Mouse (Mus musculus) cerebellum, postnatal 36 days (tissue): ENCODE measurements at regions not wholly inside any gene's neighbourhood (a gene's known extent, or its start where the extent isn't known, plus 50 kb on each side); places are given as distances from the start of the nearest gene placed in this dataset.

Source experiments
- DNase-seq, 2 experiments: peaks; one replicate each; pipeline ENCODE4 v3.0.0; 2021 to 2022; ENCODE audit warnings: mixed read lengths in 2 of 2

DNA sequence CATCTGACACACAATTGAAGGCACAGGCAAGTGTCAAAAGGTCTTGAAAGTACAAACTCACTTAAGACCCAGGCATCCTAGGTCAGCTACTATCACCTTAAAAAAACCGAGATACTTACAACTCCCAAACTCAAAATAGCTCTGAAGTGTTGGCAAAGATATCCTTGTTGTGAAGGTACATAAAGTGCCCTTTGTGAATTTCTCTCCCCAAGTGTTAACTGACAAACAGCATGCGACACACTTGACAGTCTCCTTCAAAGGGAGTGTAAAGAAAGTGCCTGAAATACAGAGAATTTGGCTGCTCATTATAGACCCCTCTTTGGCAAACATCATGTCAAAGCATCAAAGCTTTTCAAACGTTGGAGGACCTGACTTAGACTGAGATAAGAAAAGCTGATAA is 2634.2 kb downstream of the 9330182O14Rik start:
- DNase-seq, result no peak

GRCm38 (mm10) chr15:42779903-42780302 is 2645.7 kb downstream of the 9330182O14Rik start:
- no peak for DNase-seq

DNA sequence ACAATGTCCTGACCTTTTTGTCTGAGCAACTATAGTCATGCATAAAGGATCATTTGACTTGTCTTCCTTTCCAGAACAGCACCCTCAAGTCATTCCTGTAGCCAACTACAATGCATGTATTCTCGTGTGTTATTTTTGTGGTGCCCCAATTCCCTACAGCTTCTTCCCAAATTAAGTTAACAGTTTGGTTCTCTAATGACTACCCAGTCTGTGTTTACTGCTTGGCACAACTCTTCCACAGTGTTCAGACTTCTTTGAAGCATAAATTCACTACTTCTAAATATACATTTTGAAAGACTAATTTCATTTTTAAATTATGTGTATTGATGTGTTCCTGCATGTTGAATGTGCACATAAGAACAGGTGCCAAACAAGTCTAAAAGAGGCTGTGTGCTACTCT is 2667.1 kb downstream of the 9330182O14Rik start:
- DNase-seq, result no peak

- no peak for DNase-seq
Measured at GRCm38 (mm10) chr15:42810871-42811490, 2676.8 kb downstream of the 9330182O14Rik start.

- no peak for DNase-seq
Measured at GRCm38 (mm10) chr15:42815026-42815724, 2681.0 kb downstream of the 9330182O14Rik start.

GRCm38 (mm10) chr15:42838839-42839238 is 2704.7 kb downstream of the 9330182O14Rik start:
- no peak for DNase-seq

DNA sequence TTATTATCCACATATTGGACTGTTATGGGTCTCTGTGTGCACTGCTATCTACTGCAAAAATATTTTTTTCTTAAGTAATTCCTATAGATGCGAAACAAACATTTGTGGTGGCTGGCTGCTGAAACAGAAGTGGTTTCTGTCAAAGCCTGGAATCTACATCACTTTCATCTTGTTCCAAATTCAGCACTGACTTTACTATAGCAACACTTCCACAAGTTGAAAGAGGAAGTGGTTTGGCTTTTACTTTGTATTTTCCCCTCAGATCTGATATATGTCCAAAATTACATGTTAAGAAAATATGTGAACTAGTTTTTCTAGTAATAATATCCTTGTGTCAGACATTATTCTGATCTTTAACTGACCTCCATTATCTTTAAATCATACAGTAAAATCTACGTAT is 2715.8 kb downstream of the 9330182O14Rik start:
- DNase-seq, result no peak

- no peak for DNase-seq
Measured at GRCm38 (mm10) chr15:42872491-42872890, 2738.3 kb downstream of the 9330182O14Rik start.

DNA sequence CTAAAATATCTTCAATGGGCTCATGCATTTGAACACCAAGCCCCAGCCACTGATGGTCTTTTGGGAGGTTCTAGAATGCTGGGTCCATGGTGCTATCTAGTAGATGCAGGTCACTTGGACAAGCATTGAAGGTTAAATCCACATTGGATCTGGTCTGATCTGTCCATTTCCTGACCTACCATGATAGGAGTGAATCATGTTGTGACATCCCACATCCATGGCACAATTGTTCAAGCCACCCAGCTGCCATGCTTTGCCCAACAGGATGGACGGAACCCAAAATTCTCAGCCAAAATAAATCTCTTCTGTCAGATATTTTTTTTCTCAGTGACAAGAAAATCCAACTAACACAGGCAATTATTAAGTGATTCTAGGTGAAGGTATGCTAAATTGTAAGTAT is 2760.4 kb downstream of the 9330182O14Rik start:
- no peak for DNase-seq

DNA sequence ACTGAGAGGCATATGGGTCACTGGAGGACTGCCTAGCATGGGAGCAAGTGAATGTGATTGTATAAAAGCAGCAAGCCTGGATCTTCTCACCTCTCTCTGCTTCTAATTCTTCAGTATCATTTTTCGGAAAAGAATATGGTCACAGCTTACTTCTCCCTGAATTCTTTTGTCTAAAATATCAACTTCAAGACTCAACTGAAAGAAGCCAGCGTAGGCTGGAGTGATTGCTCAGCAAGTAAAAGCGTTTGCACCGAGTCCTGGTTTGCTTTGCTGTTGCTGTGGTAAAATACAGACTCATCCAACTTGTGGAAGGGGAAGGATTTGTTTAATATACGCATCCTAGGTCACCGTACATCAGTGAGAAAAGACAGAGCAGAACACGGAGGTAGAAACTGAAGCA is 2765.9 kb downstream of the 9330182O14Rik start:
- DNase-seq, result no peak

- DNase-seq, result no peak
Measured at GRCm38 (mm10) chr15:42901782-42902181, 2767.6 kb downstream of the 9330182O14Rik start.

DNA sequence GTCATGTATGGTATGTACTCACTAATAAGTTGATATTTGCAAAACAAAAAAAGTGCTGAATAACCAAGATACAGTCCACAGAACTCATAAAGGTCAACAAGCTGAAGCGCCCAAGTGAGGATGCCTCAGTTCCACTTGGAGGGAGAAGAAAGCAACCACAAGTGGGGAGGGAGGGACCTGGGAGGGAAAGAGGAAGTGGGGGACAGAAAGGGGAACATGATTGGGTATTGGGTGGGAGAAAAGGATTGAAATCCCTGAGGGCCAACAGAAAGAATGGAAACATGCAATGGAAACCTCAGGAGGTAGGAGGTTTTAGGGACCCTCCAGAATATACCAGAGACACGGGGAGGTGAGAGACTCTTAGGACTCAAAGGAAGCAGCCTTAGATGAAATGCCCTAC is 2777.2 kb downstream of the 9330182O14Rik start:
- no peak for DNase-seq

DNA sequence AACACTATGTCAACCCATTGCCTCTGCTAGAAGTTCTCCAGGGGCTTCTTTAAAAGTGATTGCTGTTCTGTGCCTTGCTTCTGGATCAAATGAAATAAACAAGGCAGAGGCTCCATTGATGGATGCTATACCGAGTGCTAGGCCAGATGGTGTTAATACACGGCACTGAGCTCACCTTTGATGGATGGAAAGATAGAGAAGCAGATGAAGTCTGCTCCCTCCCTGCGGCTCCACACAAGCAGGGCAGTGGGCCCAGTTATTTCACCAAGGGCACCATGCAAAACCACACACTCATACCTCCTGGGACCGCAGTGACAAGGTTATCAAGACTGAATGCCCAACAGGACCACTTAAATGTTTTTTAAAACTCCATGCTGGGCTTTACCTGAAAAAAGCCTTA is 2778.7 kb downstream of the 9330182O14Rik start:
- DNase-seq, result no peak

DNA sequence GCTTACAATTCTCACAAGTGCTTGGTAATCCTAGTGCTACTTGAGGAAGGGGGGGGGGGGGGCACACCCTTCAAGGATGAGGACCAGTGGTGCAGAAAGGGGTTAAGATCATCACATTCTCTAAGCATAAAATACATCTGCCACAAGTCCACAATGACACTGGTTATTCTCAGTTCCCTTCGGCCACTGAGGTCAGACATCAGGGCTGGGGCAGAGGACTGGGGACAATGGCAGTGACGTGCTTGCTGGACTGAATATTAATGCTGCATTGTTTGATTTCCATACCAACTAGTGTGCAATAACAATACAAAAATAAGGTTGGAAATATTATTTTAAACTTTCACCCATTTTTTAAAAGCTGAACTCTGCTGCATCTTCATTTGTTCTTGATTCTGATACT is 2779.1 kb downstream of the 9330182O14Rik start:
- no peak for DNase-seq

GRCm38 (mm10) chr15:42914099-42914498 is 2779.9 kb downstream of the 9330182O14Rik start:
- DNase-seq, result peak; percentile 57 to 78

DNA sequence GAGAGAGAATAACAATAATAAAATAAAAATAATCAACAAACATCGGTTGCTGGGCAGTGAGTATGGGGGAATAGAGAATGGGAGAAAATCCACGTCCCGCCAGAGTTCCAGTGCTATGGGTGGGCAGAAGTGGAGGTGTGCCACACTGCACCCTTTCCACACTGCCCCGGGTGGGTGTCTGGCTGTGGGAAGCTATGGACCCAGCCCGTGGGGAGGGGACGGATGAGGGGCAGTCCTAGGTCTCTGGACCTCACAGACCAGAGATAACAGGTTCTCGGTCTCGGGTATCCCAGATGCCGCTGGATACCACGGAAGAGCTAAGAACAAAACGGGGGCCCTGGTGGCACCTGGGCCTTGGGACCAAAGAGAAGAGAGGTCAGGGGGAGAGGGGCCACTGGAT is 2781.0 kb downstream of the 9330182O14Rik start:
- no peak for DNase-seq

DNA sequence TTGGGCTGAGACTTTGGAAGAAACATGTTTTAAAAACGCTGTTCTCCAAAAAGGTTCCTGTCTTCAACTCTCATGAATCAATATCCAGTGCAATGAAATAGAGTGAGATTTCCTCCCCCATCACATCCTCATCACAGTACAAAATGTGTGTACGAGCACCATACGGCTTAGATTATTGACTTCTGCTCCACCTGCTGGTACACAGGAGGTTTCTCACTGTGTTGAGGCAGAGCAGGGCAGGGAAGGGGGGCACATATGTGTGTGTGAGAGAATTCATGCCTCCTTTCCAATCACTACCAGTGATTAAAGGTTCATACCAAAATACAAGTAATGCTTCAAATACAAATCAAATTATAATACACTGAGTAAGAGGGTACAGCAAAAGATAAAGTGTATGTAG is 2787.5 kb downstream of the 9330182O14Rik start:
- DNase-seq, result no peak

DNA sequence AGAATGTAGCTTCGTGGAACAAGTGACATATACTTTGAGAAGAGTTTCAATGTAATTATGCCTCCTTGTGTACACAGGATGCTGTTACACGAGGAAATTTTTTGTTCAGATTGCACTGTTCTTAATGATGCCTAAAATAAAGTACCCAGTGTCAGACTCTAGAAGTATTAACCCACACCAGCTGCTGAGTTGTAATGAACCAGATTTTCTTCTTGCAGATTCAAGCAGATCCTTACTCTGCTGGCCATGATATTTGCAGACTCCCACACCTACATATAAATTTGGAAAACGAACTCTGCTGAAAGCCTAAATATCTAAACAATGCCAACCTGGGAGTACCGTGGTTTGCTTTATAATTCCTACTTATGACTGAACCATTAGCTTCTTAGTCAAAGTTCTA is 2794.2 kb downstream of the 9330182O14Rik start:
- DNase-seq, result no peak

GRCm38 (mm10) chr15:42944610-42945009 is 2810.4 kb downstream of the 9330182O14Rik start:
- no peak for DNase-seq

DNA sequence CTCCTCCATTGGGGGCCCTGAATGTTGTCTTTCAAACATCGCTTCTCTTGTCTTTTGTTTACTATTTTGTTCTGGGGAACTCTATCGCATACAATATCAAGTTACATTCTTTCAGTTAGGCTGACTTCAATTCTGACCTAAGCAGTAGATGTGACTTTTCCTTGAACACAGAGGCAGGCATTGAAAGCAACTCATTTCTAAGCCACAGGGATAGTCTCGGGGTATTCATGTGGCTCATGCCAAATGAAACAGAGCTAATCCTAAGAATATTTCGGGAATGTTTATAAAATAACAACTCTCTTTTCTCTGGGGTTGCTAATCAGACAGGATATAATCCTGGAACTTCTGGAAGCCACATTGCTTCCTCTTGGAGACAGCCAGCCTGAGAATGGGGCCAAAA is 2821.0 kb downstream of the 9330182O14Rik start:
- DNase-seq, result no peak

DNA sequence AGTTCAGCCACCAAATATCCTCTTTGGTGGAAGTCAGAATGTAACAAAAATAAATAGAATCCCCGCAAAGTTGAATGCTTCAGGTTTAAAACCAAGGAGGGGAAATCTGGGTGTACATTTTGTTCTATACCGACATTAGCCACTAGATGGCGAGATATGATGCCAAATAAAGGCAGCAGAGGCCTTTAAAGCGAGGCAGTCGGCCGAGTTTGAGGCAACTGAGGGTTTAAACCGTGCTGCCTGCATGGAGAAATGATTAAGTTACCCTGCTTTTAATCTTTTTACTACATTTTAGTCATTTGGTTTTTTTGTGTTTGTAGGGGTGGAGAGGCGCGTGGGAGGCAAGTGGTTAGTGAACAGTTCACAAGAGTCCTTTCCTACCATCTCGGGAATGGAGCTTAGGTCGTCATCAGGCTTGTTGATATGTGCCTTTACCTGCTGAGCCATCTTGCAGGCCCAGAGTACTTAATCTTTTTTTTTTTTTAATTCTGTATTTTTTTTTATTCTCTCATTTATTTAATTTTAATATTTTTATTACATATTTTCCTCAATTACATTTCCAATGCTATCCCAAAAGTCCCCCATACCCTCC is 2828.7 kb downstream of the 9330182O14Rik start:
- peak; percentile 31 to 61 for DNase-seq

DNA sequence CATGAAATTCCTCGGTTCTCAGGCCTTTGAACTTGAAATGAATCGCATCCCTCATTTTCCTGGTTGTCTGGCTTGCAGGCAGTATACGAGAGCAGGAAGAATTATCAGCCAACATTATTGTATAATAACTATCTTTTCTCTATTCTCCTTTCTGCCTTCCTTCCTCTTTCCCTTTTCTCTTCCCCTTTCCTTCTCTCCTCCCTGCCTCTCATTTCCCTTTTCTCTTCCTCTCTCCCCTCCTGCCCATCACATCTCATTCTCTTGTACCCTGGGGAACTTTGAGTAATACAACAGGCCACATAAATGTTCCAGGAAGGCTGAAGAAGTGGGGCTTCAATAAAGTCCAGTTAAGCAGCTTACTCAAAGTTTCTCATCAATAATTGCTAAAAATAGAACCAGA is 2831.1 kb downstream of the 9330182O14Rik start:
- no peak for DNase-seq
